Mouse (Mus musculus) lung, postnatal 14 days (tissue): ENCODE measurements around the gene Rab6b.
A peak's percentile ranks its signal among the peaks of the same experiment; 100 is the strongest.

Source experiments
- DNase-seq: peaks from one replicate; pipeline ENCODE4 v3.0.0; 2021

Rab6b gene

DNA sequence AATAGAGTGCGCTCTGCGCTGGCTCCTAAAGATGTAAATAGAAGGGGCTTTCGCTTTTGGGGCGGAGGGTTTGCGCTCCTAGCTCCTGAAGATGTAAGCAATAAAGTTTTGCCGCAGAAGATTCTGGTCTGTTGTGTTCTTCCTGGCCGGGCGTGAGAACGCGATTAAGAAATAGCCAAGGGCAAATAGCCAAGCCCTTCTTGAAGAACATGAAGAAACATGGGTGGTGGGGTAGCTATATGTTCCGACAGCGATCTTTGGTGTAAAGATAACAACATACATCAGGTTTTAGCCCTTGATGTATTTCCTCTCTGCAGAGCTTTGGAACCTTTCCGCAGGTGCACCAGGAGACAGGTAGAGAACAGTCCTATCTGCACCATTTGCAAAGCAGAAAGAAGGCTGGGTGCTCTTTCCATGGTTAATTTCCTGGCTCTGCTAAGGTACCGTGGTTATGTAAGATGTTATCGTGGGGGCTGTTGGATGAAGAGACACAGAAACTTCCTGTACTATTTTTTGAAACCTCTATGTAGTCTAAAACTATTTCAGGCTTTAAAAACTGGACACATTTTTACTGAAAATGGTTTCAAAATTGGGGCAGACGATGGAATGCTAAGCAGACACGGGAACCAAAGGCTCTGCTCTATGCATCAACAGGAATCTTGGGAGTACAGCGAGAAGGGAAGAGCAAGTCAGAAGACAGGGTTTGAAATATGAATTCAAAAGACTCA lies 2.5 kb upstream of the Rab6b start:
- no peak for DNase-seq

DNA sequence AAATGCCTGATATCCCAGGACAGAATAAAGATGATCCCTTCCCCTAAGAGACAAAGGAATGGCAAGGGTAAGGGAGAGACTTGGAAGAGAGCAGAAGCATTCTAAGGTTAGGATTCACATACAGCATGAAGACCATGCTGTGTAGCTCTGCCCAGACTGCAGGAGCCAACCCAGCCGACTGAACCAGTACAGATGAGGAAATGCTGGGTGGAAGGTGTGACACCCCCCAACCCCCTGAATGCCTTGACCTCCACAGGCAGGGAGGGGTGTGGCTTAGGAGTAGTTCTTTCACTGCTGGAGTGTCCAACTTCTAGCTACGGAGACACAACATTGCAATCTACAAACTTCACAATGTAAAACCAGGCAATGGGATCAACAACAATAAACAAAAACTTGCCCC lies 1.7 kb upstream of the Rab6b start:
- DNase-seq, result no peak

DNA sequence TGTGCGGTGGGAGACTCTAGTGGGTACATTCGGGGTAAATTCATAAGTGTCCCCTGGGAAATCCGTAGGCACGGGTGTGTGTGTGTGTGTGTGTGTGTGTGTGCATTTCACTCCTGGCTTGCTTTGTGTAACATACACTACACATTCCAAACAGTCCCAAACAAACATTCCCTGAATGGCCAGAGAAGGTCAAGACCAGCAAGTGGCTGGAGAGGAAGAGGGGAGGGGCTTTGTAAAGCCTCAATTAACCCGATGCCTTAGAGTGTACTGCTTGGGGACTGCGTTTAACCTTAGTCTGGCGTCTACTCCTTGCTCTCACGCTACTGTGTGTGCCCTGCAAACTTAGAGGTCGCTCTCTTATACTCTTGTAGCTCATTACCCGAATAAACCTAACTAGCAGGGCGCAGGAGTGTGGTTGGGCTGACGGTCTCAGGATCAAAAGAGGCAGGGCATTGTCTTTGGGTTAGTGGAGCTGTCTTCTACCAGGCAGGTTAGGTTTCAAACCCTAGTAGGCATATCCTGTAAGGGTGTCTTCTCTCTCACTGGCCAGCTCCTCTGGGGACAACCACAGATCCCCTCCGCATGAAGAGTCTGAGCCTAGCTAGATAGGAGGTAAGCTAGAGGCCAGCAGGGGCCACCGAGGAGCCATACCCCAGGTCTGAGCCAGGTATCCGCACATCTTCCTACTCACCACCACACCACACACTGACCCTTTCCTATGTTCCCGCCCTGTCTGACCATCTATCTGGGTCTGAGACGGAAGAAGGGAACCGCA lies 673 bp upstream of the Rab6b start:
- DNase-seq, result no peak

DNA sequence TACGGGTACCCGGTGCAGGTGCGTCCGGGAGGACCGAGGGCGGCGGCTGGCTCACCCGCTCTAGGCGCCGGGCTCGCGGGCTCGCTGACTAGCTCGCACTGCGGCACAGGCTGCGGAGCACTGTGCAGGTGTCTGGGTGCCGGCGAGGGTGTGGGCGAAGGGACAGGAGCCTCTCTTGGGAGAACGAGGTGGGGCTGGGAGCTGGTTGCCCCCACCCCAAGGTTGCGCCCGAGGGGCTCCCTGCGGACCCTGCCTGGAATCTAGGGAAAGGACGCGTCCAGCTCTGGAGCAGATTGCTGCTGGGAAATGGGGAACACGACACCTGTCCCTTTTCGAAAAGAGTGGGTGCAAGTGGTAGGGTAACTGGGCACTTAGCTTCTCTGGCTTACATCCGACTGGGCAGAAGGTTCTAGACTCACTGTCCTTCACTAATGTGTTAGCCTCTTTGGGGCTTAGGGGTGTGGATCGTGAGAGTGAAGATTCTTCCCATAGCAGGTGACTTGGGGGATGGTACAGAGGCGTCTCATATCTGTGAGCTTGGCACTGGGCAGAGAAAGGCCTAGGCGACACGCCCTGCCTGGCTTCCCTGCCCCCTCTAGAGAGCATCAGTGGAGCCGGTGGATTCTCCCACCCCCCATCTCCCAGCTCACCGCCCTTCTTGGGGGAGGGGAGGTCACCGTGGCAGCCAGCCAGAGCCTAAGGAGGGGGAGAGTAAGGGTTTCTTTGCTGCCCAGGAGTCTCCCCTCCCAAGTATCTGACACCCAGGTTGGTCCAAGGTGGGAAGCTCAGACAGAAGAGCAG lies 1.1 kb downstream of the Rab6b start:
- DNase-seq, result peak; percentile 35

DNA sequence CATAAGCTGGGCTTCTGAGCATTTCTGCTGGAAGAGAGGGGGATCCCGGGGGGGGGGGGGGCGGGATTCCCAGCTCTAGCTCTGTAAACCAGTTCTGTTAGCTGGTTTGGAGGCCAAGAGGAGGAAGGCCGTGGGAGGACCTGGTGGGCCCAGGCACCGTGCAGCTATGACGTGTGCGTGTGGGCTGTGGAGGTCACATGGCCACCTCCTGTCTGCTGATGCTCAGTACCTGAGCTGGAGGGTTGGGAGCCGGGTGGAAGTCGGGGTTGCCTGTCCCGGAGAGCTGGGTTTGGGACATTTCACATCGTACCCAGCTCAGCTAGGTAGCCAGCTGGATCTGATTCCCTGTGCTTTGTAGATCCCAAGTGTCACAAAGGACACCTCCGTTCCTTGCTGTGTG lies 1.8 kb downstream of the Rab6b start:
- DNase-seq, result no peak

DNA sequence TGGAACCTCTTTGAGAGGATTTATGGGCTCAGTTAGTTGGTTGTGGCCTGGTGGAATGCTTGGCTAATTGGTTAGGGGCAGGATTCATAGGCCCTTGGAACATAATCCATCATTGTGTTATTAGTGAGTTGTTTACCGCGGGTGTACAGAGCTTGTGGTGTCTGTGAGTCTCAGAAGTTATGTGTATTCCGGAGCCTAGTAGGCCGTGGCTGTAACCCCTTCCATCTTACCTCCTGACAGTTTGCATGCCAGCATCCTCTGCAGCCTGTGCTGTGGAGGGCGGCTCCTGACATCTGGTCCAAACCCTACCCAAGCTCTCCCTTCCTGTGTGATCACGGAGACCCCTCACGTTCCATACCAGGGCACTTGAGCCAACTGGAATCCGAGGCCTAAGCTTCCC lies 2.7 kb downstream of the Rab6b start:
- DNase-seq, result no peak

DNA sequence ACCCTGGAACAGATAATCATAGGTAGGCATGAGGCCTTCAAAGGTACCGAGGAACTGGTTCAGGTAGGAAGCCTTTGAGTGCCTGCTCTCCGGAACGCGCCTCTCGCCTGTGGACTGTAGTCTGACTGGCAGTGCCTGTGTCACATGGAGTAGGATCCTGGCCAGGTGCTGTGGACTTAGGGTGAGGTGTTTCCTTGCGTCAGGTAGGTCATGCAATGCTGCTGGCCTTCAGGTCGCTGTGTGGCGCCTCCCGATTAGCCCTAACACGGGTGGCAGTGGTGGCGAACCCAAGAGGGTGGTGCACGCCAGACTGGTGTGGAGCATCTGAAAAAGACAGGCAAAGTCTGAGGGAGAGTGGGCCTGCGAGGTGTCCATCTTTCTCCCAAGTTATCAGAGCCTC lies 3.3 kb downstream of the Rab6b start:
- no peak for DNase-seq

DNA sequence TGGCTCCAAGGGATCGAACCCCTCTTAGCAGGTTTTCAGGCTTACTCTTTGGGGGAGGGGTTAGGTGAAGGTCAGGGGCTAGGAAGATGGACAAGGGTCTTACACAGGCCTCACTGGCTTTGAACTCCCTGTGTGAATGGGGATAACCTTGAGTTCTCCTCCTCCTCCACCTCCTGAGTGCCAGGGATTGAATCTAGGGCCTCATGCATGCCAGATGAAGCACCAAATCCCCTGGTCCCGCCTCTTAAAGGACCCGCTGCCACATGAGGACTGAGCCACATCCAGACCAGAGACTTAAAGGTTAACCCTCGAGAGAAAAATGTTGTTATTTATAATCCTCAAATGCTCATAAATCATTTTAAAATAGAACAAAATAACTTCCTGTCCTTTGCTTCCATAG lies 5.4 kb downstream of the Rab6b start:
- DNase-seq, result no peak

DNA sequence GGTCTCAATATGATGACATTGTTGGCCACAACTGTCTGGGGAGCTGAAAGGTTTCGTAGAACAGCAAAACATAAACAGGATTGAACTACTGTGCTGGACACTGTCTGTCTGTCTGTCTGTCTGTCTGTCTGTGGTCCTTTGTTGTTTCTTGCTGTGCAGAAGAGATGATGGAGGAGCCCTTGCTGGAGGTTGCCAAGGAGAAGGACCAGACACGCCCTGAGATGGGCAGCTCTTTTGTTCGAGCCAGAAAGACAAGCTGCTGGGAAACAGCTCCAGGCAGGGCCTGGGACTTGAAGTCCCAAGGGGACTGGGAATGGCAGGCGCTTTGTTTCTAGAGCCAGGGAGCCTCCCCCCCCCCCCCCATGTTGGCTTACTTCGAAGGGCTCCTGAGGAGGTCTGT lies 5.9 kb downstream of the Rab6b start:
- DNase-seq, result no peak

DNA sequence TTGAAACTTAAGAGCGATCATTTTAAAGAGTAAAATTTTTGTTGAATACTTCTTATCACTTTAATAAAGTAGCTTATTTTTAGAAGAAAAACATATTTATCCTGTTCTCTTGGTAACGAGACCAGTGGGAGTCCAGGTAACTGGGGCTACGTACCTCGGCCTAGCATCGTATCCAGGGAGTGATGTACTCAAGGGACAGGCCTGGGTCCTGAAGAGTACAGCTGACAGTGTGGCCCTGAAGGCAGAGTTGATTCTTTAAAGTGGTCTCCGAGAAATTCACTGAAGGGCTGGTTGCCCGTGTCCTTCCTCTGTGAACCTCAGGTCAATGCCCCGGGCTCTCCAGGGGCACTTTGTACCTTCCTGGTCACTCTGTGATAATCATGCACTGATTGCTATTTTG lies 6.4 kb downstream of the Rab6b start:
- DNase-seq, result no peak

DNA sequence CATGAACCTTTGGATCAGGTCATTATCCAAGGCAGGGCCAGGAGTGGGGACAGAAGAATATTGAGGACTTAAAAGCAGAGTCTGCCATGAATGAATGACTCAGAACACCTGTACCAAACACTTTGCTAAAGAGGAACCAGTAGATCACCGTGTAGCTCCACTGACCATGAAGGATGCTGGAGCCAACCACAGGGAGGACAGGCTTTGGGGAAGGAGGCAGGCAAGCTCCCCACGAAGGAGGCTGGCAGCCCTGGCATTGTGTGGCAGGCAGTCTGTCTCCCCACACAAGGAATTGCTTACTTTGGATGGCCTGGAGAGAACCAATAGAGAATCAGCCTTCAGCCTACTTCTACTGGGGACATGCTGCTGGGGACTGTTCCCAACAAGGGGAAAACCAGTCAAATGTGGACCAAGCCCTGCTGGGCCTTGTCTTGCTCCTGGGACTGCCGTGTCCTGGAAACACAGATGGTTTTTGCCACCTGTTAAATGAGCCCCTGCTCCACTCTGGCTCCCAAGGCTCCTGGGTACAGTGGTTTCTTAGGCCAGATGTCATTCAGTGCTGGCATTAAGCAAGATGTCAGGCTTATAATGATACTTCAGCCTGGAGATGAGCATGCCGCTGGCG lies 7.2 kb downstream of the Rab6b start:
- no peak for DNase-seq

DNA sequence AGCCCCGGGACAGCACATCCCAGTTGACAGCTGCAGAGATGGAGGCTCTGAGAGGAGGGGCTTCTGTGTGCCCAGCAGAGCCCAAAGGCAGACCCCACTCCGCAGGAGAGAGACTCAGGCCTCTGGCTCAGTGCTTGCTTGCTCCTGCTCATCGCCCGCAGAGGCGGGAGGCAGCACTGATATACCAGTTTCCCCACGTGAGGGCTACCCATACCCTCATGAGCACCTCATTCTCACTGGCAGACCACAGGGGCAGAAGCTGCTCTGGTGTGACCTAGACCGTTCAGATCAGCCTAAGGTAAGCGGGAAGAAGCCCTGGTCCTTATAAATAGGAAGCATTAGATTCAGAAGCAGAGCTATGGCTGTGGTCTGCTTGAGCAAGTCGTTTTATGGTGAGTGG lies 8.2 kb downstream of the Rab6b start:
- no peak for DNase-seq

DNA sequence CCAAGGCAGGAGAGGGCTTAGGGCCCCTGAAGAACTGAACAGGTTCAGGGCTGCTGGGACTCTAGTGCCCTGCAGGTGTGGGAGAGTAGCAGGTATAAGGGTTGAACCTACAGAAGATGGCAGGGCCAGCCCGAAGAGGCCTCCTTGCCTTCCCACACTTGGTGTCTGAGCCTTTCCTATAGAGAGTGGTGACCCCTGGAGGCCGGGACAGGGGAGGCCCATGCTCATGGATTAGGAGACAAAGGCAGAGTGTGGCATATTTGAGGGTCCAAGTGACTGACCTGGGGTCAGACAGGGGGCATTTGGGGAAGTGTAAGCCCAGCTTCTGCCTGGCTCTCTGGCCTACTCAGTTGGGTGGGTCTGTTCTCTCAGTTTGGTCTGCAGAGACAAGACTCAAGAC lies 8.6 kb downstream of the Rab6b start:
- DNase-seq, result no peak

DNA sequence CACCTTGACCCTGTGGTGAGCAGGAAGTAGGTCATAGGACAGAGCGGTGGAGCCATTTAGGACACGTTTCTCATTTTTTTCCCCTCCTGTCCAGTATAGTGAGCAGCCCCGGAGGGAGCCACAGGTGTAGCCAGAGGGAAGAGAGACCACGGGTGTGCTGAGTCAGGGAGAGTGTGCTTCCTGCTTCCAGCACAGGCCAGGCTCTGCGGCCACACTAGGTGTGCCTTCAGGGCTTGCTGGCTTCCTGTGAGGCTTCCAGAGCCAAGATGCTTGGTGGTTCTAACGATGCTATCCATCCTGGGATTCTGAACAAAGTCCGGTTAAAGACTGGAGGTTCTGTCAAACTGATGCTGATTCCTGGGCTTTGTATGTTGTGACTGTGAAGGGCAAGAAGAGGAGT lies 10.0 kb downstream of the Rab6b start:
- no peak for DNase-seq

DNA sequence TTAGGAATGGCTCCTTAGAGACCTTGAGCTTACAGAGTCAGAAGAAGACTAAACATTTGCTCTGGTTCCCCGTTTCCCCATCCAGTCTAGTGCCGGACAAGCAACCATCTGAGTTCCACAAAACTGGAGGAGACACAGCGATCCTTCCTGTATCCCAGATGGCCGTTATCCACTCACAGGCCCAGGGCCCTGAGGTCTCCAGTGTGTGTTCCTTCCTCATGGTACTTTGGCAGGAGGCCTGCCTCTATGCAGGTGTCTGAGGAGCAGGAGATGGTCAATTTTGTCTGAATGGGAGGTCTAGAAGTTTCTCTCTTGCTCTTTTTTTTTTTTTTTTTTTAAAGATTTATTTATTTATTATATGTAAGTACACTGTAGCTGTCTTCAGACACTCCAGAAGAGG lies 13.2 kb downstream of the Rab6b start:
- no peak for DNase-seq

DNA sequence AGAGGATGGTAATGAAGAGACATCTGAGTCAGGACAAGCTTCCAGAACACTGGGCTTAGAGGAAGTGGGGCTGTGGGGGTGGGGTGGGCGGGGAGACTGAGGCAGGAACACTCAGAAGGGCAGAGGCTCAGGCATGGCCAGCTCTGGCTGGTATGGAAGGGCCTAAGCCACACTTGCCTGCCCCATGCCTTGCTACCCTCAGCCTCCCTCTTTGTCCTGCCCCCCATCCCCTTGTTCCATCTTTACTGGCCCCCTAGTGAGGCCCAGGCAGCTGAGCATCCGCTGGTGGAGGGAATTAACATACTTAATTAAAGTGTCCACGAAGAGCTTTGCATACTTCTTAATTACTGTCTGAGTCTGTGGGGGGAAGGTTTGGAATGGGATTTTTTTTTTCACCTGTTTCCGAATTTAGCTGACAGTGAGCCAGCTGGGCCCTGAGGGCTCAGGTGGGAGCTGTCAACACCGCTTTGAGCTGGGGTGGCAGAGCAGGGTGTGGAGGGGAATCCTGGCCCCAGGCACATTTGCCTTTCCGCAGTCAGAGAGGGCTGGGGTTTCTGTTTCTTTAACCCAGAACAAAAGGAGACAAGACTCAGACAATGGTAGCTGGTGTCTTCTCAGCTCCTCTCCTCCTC lies 22.0 kb downstream of the Rab6b start:
- DNase-seq, result no peak

DNA sequence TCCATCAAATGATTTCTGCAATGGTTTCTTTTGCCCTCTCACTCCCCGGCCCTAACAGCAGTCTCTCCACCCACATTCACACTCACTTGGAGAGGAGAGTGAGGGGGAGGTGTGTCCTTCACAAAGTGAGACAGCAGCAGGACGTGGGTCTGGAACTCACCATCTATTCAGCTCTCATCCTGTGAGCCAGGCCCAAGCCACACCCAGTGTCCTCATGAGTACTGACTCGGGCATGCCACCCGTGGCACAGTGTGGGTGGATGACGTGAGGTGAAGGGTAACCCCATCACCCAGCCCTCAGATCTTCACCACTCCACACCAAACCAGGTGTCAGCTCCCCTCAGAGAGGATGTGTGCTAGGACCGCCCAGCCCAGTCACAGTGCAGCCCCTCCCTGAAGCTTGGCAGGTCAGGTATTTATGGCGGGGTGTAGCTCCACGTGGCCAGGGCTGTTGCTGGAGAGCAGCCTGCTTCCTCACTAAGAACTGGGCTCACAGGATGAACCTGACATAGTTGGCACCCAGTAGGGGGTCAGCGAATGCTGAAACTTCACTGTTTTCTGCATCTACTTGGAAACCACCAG lies 23.0 kb downstream of the Rab6b start:
- no peak for DNase-seq

DNA sequence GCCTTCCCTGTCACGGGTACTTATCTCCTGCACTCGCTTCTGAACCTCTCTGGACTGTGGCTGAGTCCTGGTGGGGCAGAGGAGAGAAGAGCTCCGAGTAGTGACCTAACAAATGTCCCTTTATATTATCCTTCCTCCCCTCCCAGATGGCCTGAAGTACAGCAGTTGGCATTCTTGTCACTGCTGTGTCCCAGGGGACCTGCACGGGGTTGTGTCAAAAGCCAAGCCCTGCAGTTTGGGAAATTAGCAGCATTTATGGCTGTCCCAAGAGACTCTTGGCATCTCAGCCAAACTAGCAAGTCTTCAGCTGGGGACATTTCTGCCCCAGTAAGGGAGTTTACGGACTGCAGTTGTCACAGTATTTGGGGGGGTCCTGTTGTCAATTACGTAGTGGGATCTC lies 27.9 kb downstream of the Rab6b start:
- peak; percentile 12 for DNase-seq

DNA sequence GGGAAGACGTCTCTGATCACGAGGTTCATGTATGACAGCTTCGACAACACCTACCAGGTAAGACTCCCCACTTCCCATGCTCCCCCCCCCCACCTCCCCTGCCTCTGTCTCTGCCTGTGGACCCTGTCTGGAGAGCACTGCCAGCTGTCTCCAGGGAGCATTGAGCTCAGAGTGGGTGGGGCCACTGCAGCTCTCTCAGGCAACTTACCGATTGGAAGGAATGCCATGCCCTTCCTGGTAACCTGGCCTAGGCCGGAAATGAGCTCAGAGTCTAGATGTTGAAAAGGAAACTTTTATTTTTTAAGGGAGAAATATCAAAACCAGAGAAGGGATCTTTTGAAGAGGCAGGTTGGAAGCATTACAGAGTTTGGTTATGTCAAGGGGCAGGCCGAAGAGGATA lies 28.8 kb downstream of the Rab6b start:
- no peak for DNase-seq

DNA sequence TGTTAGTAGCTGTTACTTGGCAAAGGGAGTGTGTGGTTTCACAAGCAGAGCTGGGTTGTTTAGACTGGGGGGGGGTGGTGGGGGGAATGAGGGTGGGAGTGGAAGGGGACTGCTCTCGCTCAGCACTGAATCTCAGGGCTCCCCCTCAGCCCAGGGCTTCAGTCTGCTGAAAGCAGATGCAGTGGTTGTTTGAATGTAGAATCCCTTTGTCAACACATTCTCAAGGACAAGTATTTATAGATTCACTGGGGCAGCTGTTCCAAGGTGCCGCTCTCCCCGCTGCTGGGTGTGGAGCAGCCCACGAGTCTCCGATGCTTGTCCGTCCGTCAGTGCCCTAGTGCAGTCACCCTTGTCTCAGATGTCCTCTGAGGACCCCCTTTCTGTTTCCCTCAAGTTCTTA lies 29.7 kb downstream of the Rab6b start:
- DNase-seq, result no peak

DNA sequence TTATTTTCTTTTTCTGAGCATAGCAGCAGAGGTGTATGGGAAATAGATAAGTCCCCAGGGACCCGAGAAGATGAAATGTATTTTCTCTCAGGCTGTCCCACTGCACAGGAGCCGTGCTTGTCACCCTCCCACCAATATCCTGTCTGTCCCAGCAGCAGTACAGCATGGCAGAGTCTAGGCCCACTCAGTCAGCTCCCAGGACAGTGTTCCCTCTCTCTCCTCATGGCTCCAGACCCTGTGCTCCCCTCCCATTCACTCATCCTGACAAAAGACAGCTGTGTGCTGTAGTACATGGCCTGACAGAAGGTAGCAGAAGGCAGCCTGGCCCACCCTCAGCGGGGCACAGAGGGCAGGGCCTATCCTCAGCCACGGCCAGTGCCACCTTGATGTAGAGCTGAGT lies 32.3 kb downstream of the Rab6b start:
- no peak for DNase-seq

DNA sequence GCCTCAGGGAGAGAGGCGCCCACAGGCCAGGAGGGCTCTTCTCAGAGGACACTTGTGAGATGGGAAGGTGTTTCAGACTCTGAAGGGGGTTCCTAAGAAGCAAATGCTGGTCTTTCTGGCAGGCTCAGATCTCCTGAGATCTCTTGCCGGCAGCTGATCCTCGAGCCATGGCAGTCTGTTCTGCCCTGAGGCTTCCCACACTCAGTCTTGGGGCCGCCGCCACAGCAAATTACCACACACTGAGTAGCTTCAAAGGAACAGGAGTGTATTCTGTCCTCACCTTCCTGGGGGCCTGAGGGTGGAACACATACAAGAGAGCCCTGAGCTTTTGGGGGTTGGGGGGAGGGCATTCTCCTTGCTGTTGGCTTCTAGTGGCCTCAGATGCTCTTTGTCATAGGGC lies 33.8 kb downstream of the Rab6b start:
- no peak for DNase-seq

DNA sequence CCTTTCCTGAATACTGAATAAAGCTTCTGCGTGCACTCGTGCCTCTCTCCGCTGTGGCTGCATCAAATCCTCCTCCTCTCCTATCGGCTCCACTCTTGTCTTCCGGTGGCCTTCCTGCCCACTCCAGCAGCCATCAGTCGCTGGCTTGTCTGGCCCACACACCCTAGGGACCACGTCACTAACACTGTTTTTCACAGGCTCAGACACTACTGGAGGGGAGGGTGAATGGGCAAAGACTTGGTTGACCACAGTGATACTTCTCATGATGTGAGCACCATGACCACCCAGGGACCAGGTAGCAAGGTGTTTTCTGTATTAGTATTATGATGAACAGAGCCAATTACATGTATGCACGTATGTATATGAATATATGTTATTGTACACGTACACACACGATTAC lies 34.7 kb downstream of the Rab6b start:
- DNase-seq, result no peak
